Mouse (Mus musculus) c-Kit-positive CD71-positive TER-119-negative erythroid progenitor cells, embryonic 14.5 days (primary cell): Measurements from ENCODE around the gene Aggf1.

Experiments
- DNase-seq: peaks from one replicate; pipeline ENCODE4 v3.0.0-alpha.2; 2013; ENCODE audit warnings: low read depth

Gene Aggf1

GRCm38 (mm10) chr13:95332086-95332899 is 42.9 kb downstream of the Aggf1 start:
- DNase-seq: no peak

GRCm38 (mm10) chr13:95330507-95330906 is 44.6 kb downstream of the Aggf1 start:
- no peak for DNase-seq

- no peak for DNase-seq
Measured at GRCm38 (mm10) chr13:95328767-95329166, 46.4 kb downstream of the Aggf1 start.

- no peak for DNase-seq
Measured at GRCm38 (mm10) chr13:95327345-95327741, 47.8 kb downstream of the Aggf1 start.

GRCm38 (mm10) chr13:95326611-95327344 is 48.4 kb downstream of the Aggf1 start:
- no peak for DNase-seq

- no peak for DNase-seq
Measured at GRCm38 (mm10) chr13:95325907-95326550, 49.1 kb downstream of the Aggf1 start.

GRCm38 (mm10) chr13:95325080-95325906 is 49.9 kb downstream of the Aggf1 start:
- no peak for DNase-seq

- DNase-seq: no peak
Measured at GRCm38 (mm10) chr13:95324626-95325079, 50.5 kb downstream of the Aggf1 start.

GRCm38 (mm10) chr13:95323950-95324625 is 51.1 kb downstream of the Aggf1 start:
- DNase-seq: no peak

GRCm38 (mm10) chr13:95323400-95323799 is 51.8 kb downstream of the Aggf1 start, which contains the start of gene Zbed3:
Gene Zbed3 (plus strand): TSS chr13:95323612.
- DNase-seq: no peak

GRCm38 (mm10) chr13:95320451-95320850 is 54.7 kb downstream of the Aggf1 start:
- DNase-seq: no peak

GRCm38 (mm10) chr13:95319153-95319552 is 56.0 kb downstream of the Aggf1 start:
- DNase-seq: no peak

GRCm38 (mm10) chr13:95312016-95312415 is 63.1 kb downstream of the Aggf1 start:
- DNase-seq: no peak

GRCm38 (mm10) chr13:95307100-95307655 is 68.0 kb downstream of the Aggf1 start:
- DNase-seq: no peak

GRCm38 (mm10) chr13:95306596-95306995 is 68.6 kb downstream of the Aggf1 start:
- DNase-seq: no peak
